Mouse (Mus musculus) thymus, postnatal 4 days (tissue): ENCODE measurements around the gene Cacng1.

Source experiments
- DNase-seq: peaks from one replicate; pipeline ENCODE4 v3.0.0; 2021

Gene Cacng1

GRCm38 (mm10) chr11:107716332-107716938 lies at the start of gene Cacng1:
Gene Cacng1, minus strand, starts transcription at chr11:107716522.
- no peak for DNase-seq

DNA sequence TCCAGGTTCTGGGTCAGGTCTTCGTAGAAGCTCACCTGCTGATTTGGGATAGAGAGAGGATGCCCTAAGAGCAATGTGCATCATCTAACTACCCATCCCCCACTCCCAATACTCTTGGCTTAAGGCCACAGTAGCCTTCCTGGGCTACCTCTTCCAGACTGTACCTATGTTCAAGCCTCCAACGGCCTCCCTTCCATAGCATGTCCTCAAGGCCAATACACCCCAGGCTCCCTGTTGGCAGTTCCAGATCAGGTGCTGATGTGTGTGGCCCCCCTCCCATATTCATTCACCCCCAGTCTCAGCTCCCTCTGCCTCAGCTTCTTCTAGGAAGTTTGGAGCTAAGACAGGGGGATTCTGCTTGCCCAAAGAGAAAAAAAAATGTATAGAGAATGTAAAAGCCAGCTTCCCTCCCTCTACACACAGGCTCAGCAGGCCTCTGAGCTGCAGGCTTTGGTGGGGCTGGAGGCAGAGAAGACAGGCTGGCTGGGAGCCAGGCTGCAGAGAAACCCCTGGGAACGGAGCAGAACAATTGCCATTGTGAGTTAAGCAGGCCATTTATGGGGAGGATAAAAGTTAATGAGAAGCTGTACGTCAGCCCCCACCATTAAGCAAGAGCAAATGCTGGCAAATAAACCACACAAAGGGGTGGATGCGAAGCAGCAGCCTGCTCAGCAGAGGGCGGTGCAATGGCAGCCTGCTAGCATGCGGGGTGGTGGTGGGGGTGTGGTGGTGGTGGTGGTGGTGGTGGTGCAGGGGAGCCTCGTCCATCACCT lies 46.6 kb upstream of the Cacng1 start:
- DNase-seq, result peak; percentile 21

DNA sequence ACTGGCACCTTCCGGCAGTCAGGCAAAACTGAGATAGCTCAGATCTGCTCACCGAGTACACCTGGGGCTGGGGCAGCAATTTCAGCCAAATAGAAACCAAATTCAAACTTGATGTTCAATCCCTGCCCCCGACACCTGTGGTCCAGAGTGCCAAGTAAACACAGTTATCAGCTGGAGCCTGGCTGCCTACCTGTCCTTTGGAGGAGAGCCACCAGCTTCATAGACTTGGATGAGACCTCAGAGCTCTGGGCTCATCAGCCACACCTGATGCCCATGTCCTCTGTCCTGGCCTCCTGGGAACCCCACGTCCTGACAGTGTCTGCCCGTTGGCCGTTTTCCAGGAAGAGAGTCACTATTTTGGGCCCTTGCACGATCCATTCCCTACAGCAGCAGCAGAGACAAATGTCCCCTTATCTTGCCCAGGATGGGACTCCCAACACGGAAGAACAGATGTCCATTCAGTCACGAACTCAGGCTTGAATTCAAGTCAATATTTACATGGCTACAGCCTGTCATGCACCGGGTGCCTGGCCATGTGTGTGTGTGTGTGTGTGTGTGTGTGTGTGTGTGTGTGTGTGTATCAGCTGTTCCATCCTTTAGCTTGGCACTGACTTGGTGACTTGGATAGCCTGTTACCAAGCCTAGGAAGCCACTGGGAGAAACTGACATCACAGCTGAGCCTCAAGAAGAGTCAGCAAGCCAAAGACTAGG lies 45.6 kb upstream of the Cacng1 start:
- DNase-seq, result no peak

DNA sequence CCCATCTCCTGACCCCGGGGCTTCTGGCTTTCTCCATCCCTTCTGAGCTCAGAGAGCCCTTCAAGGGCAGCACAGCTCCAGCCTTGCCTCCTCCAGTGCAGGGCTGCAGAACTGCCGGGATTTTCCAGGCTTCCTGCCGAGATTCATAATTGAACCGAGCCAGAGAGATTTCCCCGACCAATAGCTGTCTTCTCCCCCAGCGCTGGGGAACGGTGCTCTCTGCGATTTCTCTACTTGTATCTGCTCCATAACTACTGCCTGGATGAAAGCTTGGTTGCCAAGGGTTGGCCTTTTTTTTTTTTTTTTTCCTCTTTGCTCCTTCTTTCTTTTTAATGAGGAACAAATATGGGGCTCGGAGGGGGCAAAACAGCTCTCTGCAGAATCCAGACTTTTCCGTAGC lies 43.7 kb upstream of the Cacng1 start:
- no peak for DNase-seq

GRCm38 (mm10) chr11:107759516-107759915 lies 43.2 kb upstream of the Cacng1 start:
- DNase-seq, result no peak

DNA sequence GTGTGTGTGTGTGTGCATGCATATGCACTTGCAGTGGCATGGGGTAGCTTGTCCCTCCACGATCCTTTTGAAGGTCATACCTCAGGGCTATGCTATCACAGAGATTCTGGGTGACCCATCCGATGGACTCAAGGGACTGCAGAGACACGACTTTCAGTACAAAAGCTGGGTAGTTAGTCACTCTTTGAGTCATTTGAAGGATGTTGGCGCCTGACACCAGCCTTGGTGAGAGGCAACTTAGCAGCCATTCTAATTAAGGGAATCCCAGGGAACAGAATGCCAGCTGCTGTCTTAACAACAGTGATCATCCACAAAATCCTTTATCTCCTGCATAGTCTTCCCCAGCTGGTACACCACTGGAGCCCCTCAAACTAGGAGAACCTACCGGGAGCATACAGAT lies 32.8 kb upstream of the Cacng1 start:
- no peak for DNase-seq

DNA sequence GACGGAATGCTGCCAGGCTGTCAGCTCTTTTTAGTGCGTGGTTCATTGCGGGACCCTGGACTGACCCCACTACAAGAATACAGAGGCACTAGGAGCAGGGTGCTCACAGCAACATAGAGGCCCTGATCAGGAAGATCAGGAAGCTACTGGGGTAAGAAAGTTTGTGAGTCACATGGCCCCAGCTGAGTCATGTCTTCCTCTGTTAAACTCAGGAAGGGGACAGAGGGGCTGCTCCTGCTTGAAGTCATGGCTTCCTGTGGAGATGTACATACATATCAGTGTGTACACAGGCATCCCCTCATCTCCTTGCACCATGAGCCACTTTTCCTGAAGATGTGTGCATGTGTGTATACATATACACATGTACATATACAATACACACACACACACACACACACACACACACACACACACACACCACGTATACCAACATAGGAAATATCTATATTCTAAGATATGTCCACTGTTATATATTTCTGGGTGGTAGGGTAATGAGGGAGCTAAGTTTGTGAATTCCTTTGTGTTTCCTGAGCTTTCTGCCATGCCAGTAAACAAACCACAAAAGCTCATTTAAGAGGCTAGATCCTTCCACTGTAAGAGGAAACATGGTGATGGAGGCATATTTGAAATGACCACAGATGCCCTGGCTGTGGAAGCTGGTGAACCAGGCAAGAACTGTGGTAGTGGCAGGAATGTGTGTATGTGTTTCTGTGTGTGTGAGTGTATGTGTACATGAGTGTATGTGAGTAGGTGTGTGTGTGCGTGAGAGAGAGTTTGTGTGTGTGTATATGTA lies 32.1 kb upstream of the Cacng1 start:
- DNase-seq, result no peak

- no peak for DNase-seq
Measured at GRCm38 (mm10) chr11:107743100-107743499, 26.8 kb upstream of the Cacng1 start.

- no peak for DNase-seq
Measured at GRCm38 (mm10) chr11:107738418-107739099, 22.2 kb upstream of the Cacng1 start.

DNA sequence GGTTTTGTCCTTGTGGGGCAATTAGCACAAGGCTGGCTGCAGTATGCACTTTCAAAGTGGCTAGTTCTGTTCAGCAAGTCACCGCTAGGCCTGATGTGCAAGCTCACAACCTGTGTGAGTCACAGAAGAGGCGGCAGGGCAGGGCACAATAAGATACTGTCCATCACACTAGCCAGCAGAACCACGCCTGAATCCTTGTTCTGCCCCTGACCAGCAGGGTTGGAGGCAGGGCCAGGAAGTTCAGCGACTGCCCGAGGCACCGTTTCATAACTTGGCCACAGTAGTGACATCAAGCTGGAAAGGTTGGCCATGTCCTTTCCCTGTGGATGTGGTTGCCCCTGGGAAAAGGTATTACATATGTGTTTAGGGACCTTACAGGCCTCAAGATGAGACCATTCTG lies 21.6 kb upstream of the Cacng1 start:
- DNase-seq, result no peak

- peak; percentile 22 for DNase-seq
Measured at GRCm38 (mm10) chr11:107734133-107734532, 17.8 kb upstream of the Cacng1 start.

DNA sequence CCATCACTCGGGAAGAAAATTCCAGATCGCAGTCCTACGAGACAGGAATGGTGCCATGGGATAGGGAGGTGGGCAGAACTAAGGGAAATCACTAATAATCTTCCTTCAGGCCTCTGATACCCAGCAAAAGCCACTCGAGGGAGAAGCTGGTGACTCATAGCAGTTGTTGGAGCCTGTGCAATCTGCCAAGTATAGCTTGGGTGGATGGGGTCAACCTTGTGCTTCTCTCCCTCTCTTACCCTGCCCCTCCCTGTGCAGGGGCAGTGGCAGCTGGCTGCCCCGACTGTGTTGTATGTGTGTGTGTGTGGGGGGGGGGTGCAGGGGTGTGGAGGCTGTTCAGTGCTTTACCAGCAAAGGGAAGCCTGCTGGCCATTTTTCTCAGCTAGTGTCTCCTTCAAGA lies 15.2 kb upstream of the Cacng1 start:
- no peak for DNase-seq

DNA sequence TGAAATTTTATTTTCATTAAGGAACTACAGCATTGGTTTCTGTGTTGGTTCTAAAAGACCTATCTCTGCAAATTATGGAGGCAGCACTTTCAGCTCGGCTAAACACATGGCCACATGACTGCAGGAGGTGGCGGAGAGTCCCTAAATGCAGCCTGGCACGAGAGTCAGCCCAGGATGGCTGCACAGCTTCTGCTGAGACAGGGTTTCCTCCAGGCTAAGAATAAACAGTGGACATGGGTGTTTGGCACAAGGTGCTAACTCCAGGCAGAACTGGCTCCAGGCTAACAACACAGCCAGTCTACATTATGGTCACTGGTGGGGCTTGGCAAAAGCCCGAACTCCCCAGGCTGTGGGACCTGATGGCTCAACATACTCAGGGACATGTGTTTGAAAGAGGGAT lies 14.6 kb upstream of the Cacng1 start:
- no peak for DNase-seq

DNA sequence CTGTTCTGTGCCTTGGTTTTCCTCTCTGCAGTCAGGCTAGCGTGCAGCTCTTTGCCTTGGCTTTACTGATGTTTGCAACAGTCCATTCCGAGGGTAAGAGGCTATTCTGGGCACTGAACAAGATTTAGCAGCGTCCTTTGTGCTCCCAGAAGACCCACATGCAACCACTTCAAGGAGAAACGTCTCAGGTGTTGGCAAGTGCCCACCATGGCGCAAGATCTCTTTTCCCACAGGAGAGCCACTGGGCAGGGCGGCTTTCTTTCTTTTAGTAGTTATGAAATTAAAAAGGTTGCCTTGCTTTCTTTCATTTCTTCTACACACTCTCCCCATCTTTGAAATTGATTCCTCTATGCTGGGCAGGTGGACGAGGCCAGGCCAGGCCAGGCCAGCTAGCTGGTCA lies 12.8 kb upstream of the Cacng1 start:
- no peak for DNase-seq

DNA sequence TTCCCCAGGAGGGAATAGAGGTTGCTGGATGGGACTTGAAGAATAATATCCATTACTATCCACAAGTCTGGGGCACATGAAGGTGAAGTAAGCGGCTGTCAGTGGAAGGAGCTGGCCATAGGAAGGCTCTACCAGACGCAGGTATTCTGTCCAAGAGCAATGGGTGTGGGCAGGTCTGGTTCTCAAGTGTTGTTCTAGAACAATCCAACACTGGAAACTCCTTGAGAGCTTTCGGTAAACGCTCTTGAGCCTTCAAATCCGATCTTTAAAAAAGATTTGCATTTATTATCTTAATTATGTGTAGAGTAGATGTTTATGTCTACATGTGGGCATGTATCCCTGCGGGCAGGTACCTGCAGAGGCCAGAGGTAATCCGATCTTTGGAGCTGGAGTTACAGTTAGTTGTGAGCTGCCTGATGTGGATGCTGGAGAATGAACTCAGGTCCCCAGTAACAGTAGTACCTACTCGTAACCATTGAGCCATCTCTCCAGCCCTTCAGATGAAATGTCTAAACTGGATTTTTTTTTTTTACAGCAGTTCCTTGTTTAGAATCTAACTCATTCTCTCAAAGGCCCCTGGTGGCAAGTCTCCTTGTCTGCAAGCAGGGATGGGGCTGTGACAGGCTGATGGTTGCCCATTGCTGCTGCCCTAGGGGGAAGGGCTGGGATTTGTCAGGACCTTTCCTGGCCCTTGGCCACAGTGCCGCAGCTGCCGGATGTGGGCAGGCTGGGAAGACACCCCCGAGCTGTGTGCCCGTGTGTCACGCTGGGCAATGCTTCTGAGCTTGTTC lies 11.9 kb upstream of the Cacng1 start:
- peak; percentile 16 for DNase-seq

DNA sequence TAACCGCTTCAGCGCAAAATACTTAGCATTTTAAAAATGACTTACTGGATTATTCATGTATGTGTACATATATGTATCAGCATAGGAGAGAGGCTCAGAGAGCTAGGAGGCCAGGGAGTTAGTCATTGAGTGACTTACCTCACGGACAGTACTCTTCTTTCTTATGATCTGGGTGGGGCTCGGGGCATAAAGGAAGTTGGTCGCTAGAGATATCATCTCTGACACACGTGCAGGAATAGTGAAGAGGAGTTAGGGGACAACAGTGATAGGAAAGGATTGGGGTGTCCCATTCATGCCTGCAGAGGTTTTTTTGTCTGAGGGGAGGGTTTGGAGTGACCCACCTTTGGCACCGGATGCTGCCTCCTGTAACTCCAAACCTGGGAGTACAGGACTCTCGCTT lies 8.3 kb upstream of the Cacng1 start:
- DNase-seq, result no peak

- no peak for DNase-seq
Measured at GRCm38 (mm10) chr11:107721057-107721456, 4.7 kb upstream of the Cacng1 start.

- DNase-seq, result no peak
Measured at GRCm38 (mm10) chr11:107720264-107721021, 4.1 kb upstream of the Cacng1 start.

GRCm38 (mm10) chr11:107714368-107714767 lies 2.0 kb downstream of the Cacng1 start:
- no peak for DNase-seq

DNA sequence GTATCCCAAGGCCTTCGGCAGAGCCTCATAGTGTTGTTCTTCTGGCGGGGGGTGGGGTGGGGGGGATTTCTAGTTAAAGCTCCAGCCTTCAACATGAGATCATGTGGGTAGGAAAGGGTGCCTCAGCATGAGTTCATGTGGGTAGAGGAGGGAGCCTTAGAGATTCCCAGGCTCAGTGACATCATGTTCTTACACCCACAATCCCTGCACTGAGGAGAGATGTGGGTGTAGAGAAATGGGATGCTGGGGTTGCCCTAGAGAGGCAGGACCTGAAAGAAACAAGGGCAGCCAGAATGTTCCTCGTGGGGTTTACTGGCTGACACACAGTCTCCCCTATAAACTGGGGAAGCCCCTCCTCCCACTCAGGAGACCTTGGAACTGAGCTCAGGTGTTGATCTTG lies 5.9 kb downstream of the Cacng1 start:
- no peak for DNase-seq
